Mouse (Mus musculus): ENCODE data around the gene Smarca2. TPM values are rescaled to one million over a fixed set of nuclear protein-coding genes. Genes with fewer than 3 reads are reported as not detected.

The Smarca2 gene
- 91.9 and 115 TPM in 2 replicates for polyA plus RNA-seq (2015; fragmentation: Nextera tagmentation; extraction: Ambion mirVana)

GRCm38 (mm10) chr19:26604755-26605300 is at the start of gene Smarca2:
Gene Smarca2 (plus strand): TSS chr19:26605050.
- Histone ChIP-seq H3K4me2 (peak within 1 kb of the TSS; percentile 95), H3K9me3 (no peaks in the 10 kb centered on the region), H3K9ac (peak within 1 kb of the TSS; percentile 90), H3K4me3 (peak within 1 kb of the TSS; percentile 87), H3K27me3 (peaks cover 3% of the 10 kb centered on the region; the same call in 1 of the 2 replicates), H3K36me3 (no peaks in the 10 kb centered on the region), H3K27ac (peak within 1 kb of the TSS; percentile 98), H3K4me1 (peaks cover 18% of the 10 kb centered on the region)
- ATAC-seq (ENCODE audit: insufficient number of reproducible peaks, insufficient read depth, low FRiP score, low TSS enrichment, low read depth): peak; percentile 90
- under 1% methylated on average over 45 of the region's 45 CpGs for WGBS

- Histone ChIP-seq H3K9ac (no peak overlapping the region), H3K9me3 (no peaks in the 10 kb centered on the region), H3K27me3 (no peaks in the 10 kb centered on the region), H3K4me3 (no peak overlapping the region), H3K27ac (no peak overlapping the region), H3K4me1 (peaks cover 11% of the 10 kb centered on the region), H3K36me3 (no peaks in the 10 kb centered on the region), H3K4me2 (no peak overlapping the region)
- 41% methylated on average over 2 of the region's 2 CpGs for WGBS
- ATAC-seq (ENCODE audit: insufficient number of reproducible peaks, insufficient read depth, low FRiP score, low TSS enrichment, low read depth): no peak
Measured at GRCm38 (mm10) chr19:26564850-26565249, 40.0 kb upstream of the Smarca2 start.

DNA sequence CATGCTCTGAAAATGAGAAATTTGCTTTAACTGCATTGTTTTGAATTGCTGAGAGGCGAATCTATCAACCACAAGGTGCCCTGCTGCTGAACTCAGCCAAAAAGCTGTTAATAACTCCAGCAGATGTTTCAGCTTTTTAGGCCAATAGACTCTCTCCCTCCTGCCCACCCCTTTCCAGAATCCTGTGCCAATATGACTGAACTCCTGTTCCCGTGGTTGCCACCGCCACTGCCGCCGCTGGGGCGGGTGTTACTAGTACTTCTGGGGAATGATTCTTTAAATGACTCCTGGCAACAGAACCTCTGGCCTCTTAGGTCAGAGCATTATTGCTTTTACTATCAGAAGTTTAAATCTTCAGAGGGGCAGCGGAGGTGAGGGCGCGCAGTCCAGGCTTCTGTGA is 38.7 kb upstream of the Smarca2 start:
- ATAC-seq (ENCODE audit: insufficient number of reproducible peaks, insufficient read depth, low FRiP score, low TSS enrichment, low read depth): no peak
- 60% methylated on average over 9 of the region's 9 CpGs for WGBS

GRCm38 (mm10) chr19:26568236-26568635 is 36.6 kb upstream of the Smarca2 start:
- Histone ChIP-seq H3K27ac (no peak overlapping the region), H3K4me2 (no peak overlapping the region), H3K4me1 (peaks cover 11% of the 10 kb centered on the region), H3K9ac (no peak overlapping the region), H3K9me3 (no peaks in the 10 kb centered on the region), H3K36me3 (no peaks in the 10 kb centered on the region), H3K4me3 (no peak overlapping the region), H3K27me3 (no peaks in the 10 kb centered on the region)
- ATAC-seq (ENCODE audit: insufficient number of reproducible peaks, insufficient read depth, low FRiP score, low TSS enrichment, low read depth): no peak
- 71% methylated on average over 5 of the region's 5 CpGs for WGBS

More for the DNA sequence above, 38.7 kb upstream of the Smarca2 start:
- Histone ChIP-seq H3K27me3 (no peaks in the 10 kb centered on the region), H3K9me3 (no peaks in the 10 kb centered on the region), H3K4me2 (no peak overlapping the region), H3K4me1 (peaks cover 11% of the 10 kb centered on the region), H3K9ac (no peak overlapping the region), H3K4me3 (no peak overlapping the region), H3K27ac (no peak overlapping the region), H3K36me3 (no peaks in the 10 kb centered on the region)

GRCm38 (mm10) chr19:26568941-26569340 is 35.9 kb upstream of the Smarca2 start:
- Histone ChIP-seq H3K9me3 (no peaks in the 10 kb centered on the region), H3K27me3 (no peaks in the 10 kb centered on the region), H3K9ac (no peak overlapping the region), H3K4me2 (no peak overlapping the region), H3K27ac (no peak overlapping the region), H3K36me3 (no peaks in the 10 kb centered on the region), H3K4me3 (no peak overlapping the region), H3K4me1 (peaks cover 11% of the 10 kb centered on the region)
- no peak for ATAC-seq (ENCODE audit: insufficient number of reproducible peaks, insufficient read depth, low FRiP score, low TSS enrichment, low read depth)
- 94% methylated on average over 5 of the region's 5 CpGs for WGBS

DNA sequence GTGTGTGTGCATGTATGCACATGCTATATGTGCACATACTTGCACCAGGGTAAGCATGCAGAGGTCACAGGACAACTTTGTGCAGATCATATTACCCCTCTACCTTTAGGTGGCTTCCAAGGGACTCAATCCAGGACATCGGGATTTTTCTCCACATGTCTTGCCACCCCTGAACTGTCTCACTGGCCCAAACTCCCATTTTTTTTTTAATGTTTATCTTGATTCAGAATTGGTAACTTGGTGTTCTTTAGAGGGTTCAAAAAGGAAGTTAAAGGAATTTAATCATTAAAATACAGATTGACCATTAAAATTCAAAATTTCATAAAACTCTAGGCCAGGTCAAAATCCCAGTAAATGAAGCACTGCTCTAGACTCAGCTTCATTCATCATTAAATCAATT is 35.4 kb upstream of the Smarca2 start:
- Histone ChIP-seq H3K27ac (no peak overlapping the region), H3K9me3 (no peaks in the 10 kb centered on the region), H3K27me3 (no peaks in the 10 kb centered on the region), H3K36me3 (no peaks in the 10 kb centered on the region), H3K4me2 (no peak overlapping the region), H3K4me1 (peaks cover 11% of the 10 kb centered on the region), H3K9ac (no peak overlapping the region), H3K4me3 (no peak overlapping the region)
- WGBS: 82% methylated on average over 1 of the region's 1 CpGs
- ATAC-seq (ENCODE audit: insufficient number of reproducible peaks, insufficient read depth, low FRiP score, low TSS enrichment, low read depth): no peak

- Histone ChIP-seq H3K4me1 (no peaks in the 10 kb centered on the region), H3K36me3 (no peaks in the 10 kb centered on the region), H3K4me3 (no peak overlapping the region), H3K4me2 (no peak overlapping the region), H3K9me3 (no peaks in the 10 kb centered on the region), H3K9ac (no peak overlapping the region), H3K27ac (no peak overlapping the region), H3K27me3 (no peaks in the 10 kb centered on the region)
- ATAC-seq (ENCODE audit: insufficient number of reproducible peaks, insufficient read depth, low FRiP score, low TSS enrichment, low read depth): no peak
- WGBS: 59% methylated on average over 5 of the region's 5 CpGs
Measured at GRCm38 (mm10) chr19:26579645-26580044, 25.2 kb upstream of the Smarca2 start.

GRCm38 (mm10) chr19:26580061-26580460 is 24.8 kb upstream of the Smarca2 start:
- no peak for ATAC-seq (ENCODE audit: insufficient number of reproducible peaks, insufficient read depth, low FRiP score, low TSS enrichment, low read depth)
- Histone ChIP-seq H3K9me3 (no peaks in the 10 kb centered on the region), H3K4me1 (no peaks in the 10 kb centered on the region), H3K4me3 (no peak overlapping the region), H3K4me2 (no peak overlapping the region), H3K9ac (no peak overlapping the region), H3K27ac (no peak overlapping the region), H3K27me3 (no peaks in the 10 kb centered on the region), H3K36me3 (no peaks in the 10 kb centered on the region)
- WGBS: 71% methylated on average over 1 of the region's 1 CpGs

- no peaks in the 10 kb centered on the region for H3K36me3 ChIP-seq
- no peak overlapping the region for H3K4me2 ChIP-seq
- H3K9ac ChIP-seq: no peak overlapping the region
- no peak for ATAC-seq (ENCODE audit: insufficient number of reproducible peaks, insufficient read depth, low FRiP score, low TSS enrichment, low read depth)
- H3K4me3 ChIP-seq: no peak overlapping the region
- no peaks in the 10 kb centered on the region for H3K9me3 ChIP-seq
- no peaks in the 10 kb centered on the region for H3K27me3 ChIP-seq
- no peaks in the 10 kb centered on the region for H3K4me1 ChIP-seq
- H3K27ac ChIP-seq: no peak overlapping the region
Measured at GRCm38 (mm10) chr19:26594661-26595060, 10.2 kb upstream of the Smarca2 start.

DNA sequence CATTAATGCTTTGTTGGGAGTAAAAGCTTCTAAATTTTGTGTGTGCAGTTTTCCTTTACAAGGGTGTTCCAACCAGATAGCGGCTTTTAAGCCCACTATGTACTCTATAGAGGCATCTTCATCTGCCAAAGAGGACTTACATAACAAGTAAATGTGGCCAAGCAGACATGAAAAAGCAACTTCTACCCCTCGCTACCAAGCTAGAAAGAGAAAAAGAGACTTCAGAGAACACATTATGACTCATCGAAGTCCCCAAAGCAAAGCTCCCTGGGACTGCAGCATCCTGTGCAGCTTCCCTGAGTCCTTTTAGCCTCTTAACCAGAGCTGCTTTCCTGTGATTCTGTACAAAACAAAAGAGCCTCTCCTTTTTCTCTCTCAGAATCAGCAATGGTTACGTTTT is 3.4 kb upstream of the Smarca2 start:
- 66% methylated on average over 4 of the region's 4 CpGs for WGBS
- Histone ChIP-seq H3K36me3 (no peaks in the 10 kb centered on the region), H3K4me2 (no peak overlapping the region), H3K4me1 (peaks cover 4% of the 10 kb centered on the region; the same call in 1 of the 2 replicates), H3K9ac (no peak overlapping the region), H3K9me3 (no peaks in the 10 kb centered on the region), H3K27ac (no peak overlapping the region), H3K27me3 (peaks cover 3% of the 10 kb centered on the region; the same call in 1 of the 2 replicates), H3K4me3 (no peak overlapping the region)
- no peak for ATAC-seq (ENCODE audit: insufficient number of reproducible peaks, insufficient read depth, low FRiP score, low TSS enrichment, low read depth)

DNA sequence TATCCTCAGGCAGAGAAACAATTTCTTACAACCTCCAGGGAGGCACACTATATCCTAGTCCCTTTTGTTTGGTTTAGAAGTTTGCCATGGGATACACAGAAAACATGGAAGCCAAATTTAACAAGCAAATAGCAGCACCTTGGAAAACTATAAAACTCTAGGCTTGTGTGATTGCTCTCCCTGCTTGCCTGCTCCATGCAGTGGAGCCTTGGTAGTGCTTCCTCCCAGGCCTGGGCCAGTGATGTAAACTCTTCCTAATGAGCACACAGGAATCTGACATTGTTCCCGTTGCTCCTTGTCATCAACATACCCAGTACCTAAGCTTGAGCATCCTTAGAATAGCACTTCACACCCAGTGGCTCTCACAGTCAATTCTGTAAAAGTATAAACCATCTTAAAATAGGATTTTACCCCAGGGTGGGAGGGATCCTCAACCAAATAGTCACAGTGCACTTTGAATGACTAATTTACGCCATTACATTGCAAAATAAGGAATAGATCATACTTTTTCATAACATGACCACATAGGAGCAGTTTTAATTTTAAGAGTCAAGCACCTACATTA is 1.5 kb upstream of the Smarca2 start:
- no peaks in the 10 kb centered on the region for H3K36me3 ChIP-seq
- peak overlapping the region; percentile 87; the same call in 1 of the 2 replicates for H3K4me3 ChIP-seq
- H3K27me3 ChIP-seq: peaks cover 3% of the 10 kb centered on the region; the same call in 1 of the 2 replicates
- no peak overlapping the region for H3K9ac ChIP-seq
- H3K4me1 ChIP-seq: peaks cover 11% of the 10 kb centered on the region
- ATAC-seq (ENCODE audit: insufficient number of reproducible peaks, insufficient read depth, low FRiP score, low TSS enrichment, low read depth): no peak
- no peak overlapping the region for H3K27ac ChIP-seq
- 34% methylated on average over 2 of the region's 2 CpGs for WGBS
- no peaks in the 10 kb centered on the region for H3K9me3 ChIP-seq
- peak overlapping the region; percentile 95 for H3K4me2 ChIP-seq

All from embryonic facial prominence, embryonic 13.5 days (tissue).